Mouse (Mus musculus) testis, adult 2 months (tissue): ENCODE data around the gene Ppm1l.

ENCODE experiments used
- CTCF ChIP-seq: fragments of 200-500 bp; IDR thresholded peaks from 2 replicates; pipeline ENCODE4 v1.5.1; 2012; ENCODE audit warnings: low read depth, mild to moderate bottlenecking, inconsistent platforms, low read length, moderate library complexity; ENCODE audit not compliant: control insufficient read depth, insufficient read depth, insufficient replicate concordance
- POLR2A ChIP-seq: fragments of 200-500 bp; IDR thresholded peaks from 2 replicates; pipeline ENCODE4 v1.6.1; 2012; ENCODE audit warnings: low read depth, mild to moderate bottlenecking, inconsistent platforms, low read length, moderate library complexity; ENCODE audit not compliant: control insufficient read depth

DNA sequence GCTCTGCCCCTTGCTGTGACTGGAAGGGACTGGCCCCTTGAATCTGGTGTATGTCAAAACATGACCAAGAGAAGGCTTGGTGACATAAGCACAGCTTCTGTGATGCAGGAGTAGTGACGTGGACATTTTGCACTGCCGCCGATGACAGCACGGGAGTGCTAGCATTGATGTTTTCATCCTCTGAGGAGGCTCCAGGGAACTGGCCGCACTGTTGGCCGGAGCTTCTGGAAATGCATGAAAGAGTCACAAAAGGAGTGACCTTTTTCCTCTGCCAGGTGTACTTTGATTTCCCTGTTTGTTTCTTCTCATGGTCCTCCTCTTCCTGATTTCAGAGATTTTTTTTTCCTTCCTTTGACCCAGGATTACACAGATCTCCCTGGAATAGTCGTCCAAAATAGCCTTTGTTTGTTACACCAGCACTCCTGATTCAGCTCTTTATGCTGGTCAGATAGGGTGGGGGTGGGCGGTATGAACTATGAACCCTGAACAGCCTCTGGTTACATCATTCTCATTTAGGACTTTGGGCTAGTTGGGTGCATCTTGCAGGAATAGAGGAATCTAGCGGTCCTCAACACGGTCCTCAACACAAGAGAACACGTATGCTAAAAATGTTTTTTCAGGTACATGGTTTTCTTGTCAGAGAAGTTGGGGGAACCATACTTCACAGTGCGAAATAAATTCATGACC lies 239.6 kb downstream of the Ppm1l start:
- TF ChIP-seq POLR2A: no peak
- TF ChIP-seq CTCF: no peak
